Mouse (Mus musculus) adrenal gland, postnatal 36 days (tissue): ENCODE data around the gene Ltb4r1. TPM values are rescaled to one million over a fixed set of nuclear protein-coding genes. Genes with fewer than 3 reads are reported as not detected.

ENCODE experiments used
- DNase-seq, 2 experiments: peaks; one replicate each; pipeline ENCODE4 v3.0.0; 2021; ENCODE audit warnings: mixed read lengths in 1 of 2
- long read RNA-seq, 2 experiments: library from polyadenylated mRNA; stranded (forward); transcript quantifications; one replicate each; pipeline ENCODE4 v2.0.0; 2021; ENCODE audit warnings: borderline sequencing depth in 2 of 2
- total RNA-seq, 2 experiments: library from RNA; stranded (reverse); gene quantifications; 2 replicates each; pipeline ENCODE4 v1.2.3; 2021

Ltb4r1 gene
- under 1 TPM; 0.66 to 0.79 TPM for total RNA-seq
- long read RNA-seq, experiment 1, partial matches to known transcripts: 0 of 4 reads
- long read RNA-seq, experiment 1, other reads (novel, unspliced or antisense): 3 of 4 reads
- long read RNA-seq, experiment 2, partial matches to known transcripts: 0 of 1 reads
- long read RNA-seq, experiment 2, other reads (novel, unspliced or antisense): 1 of 1 reads

DNA sequence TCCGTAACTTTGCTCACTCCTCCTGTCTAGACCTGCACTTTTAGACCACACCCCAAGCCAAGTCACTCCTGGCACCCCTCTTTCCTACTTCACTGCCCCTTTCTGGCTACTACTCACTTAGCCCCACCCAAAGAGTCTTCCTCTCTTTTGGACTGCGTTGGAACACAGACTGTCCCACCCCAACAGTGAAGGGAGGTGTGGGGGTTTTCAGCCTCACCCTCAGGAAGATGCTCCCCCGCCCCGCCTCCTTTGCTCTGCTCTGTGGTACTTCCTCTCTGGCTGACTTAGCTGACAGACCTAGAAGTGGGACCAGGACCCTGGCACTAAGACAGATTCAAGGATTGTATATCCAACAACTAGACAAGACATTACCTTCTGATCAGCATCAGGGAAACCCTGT is at the start of gene Ltb4r1:
Ltb4r1 (plus strand) TSS at position 267 of the 400 bp plus-strand sequence.
- no peak for DNase-seq

- no peak for DNase-seq
Measured at GRCm38 (mm10) chr14:55716271-55716670, 49.5 kb upstream of the Ltb4r1 start.

DNA sequence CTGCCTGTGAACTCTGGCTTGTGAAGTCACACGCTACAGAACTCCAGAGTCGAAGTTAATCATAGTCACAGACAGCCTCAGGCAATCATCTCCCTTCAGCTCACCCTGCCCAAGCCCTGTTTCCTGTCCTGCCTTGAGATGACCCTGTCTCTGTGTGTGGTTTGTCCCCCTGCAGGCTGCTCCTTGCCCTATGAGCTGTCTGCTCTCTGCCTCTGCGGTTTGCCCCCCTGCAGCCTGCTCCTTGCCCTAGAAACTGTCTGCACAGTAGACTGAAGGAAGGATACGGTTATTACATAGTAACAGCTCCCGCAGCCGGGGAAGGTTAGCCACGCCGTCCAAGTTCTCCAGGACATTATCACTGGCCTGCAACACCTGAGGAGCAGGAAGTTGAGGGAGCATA is 48.9 kb upstream of the Ltb4r1 start:
- DNase-seq: no peak

- DNase-seq: no peak
Measured at GRCm38 (mm10) chr14:55719737-55720136, 46.0 kb upstream of the Ltb4r1 start.

DNA sequence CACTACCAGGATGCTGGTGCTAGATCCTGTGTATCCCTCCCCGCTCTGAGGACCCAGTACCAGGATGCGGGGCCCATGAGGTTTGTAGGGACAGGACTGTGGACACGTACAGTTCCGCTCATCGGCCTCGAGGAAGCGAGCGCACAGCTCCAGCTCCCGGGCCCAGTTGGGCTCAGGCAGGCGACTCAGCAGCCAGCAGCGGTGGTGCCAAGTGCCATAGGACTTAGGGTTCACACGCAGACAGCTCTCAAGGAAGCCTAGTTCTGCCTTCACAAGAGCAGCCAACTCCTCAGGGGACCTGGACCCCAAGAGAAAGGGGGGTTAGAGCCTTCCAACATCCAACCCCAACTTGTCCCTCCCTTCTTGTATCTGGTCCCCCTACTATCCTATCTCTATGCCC is 45.1 kb upstream of the Ltb4r1 start:
- no peak for DNase-seq

GRCm38 (mm10) chr14:55721076-55721475 is 44.7 kb upstream of the Ltb4r1 start:
- DNase-seq: no peak

DNA sequence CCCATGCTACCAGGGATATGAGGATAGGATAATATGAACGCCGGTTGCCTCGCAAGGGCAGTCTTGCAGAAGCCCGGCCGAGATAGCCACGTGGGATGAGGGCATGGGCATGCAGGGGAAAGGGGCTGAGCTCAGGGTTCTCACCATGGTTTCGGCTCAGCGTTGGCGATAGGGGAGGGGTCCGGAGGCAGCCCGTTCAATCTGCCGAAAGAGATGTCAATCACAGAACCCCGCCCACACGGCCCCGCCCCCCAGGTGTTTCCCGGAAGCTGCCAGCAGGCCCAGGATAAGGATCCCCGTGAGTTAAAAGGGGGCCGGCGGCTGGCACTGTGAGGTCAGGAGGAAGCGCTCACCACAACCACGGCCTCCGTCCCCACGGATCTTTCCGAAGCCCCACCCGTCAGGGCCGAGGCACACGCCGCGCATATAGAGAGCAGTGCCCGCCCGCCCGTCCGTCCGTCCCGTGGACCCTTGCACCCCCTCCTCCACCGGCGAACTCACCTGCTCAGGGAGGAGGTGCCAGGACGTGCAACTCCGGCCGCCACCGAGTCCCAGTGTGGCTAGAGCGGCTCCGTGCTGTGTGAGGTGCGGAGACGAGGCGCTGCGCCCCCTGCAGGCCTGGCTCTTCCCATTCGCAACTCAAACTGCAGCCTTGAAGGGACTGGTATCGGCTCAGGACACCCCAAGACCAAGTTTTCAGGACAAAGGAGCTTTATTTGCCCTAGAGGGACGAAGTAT is 43.9 kb upstream of the Ltb4r1 start, which contains the start of gene Rabggta:
Rabggta (minus strand) TSS at position 564 of the 738 bp plus-strand sequence.
- peak; percentile 94 to 97 for DNase-seq

GRCm38 (mm10) chr14:55722438-55722945 is 43.3 kb upstream of the Ltb4r1 start:
- no peak for DNase-seq

- no peak for DNase-seq
Measured at GRCm38 (mm10) chr14:55723433-55723832, 42.3 kb upstream of the Ltb4r1 start.

DNA sequence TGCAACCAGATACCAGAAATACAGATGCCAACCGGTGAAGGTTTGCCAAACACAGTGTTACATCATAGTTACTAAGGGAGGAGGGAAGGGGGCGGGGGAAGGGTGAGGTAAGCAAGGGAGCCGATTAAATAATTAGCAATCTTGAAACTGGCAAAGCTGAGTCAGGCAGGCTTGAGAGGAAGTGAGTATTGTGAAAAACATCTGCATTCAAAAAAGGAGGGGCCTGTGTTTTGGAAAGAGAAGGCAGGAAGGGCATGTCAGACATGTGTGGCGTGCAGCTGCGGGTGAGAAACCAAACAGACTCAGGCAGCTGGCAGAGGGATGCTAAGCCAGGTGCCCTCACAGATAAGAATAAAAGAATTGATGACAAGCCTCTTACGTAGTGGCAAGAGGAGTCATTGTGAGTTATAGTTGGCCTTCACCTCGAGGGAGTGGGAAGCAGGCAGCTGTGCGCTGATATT is 41.3 kb upstream of the Ltb4r1 start:
- DNase-seq: peak; percentile 50 to 70

DNA sequence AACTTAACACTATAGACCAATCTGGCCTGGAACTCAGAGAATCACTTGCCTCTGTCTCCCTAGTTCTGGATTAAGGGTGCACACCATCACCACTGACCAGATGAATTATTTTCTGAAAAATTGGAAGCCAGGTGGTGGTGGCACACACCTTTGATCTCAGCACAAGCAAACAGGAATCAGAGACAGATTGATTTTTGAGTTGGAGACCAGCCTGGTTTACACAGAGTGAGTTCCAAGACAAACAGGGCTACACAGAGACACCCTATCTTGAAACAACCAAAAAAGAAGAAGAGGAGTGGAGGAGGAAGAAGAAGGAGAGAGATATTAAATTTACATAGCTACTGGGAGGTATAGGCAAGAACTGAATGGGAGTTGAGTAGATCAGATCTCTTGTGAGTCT is 39.5 kb upstream of the Ltb4r1 start:
- no peak for DNase-seq

- no peak for DNase-seq
Measured at GRCm38 (mm10) chr14:55727889-55728685, 37.7 kb upstream of the Ltb4r1 start.

DNA sequence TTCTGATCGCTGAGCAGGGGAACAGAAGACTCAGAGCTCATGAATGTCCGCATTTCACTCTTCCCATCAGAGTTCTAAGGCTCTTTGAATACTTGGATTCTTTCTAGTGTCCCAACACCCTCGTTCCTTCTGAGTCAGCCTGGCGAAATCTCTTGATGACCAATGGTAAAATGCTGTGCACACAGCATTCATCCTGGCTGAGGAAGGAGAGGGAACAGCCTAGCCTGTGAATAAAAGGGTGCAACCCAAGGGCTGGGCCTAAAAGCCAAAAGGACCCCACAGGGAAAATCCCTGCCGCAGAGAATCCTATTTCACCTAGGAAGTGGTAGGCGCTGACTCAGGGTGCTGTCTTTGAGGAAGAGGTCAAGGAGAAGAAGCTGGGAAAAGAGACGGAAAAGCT is 35.6 kb upstream of the Ltb4r1 start:
- no peak for DNase-seq

GRCm38 (mm10) chr14:55730531-55731032 is 35.2 kb upstream of the Ltb4r1 start:
- DNase-seq: no peak

DNA sequence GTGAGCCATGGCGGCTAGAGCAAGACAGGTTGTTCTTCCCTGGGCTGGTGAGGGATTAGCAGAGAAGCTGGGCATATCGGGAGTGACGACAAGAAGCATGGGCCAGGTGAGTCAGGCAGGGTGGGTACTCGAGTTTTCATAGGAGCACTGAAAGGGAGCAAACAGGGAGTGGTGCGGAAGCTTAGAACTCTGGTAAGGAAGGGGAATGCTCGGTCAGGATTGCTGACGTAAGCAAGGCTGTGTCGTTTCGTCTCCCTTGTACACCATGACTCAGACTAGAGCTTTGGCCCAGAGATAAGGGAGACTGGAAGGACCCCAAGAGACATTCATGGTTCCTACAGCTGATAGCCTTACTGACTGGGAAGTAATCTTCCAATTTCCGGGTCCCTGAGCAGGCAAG is 31.9 kb upstream of the Ltb4r1 start:
- DNase-seq: no peak

DNA sequence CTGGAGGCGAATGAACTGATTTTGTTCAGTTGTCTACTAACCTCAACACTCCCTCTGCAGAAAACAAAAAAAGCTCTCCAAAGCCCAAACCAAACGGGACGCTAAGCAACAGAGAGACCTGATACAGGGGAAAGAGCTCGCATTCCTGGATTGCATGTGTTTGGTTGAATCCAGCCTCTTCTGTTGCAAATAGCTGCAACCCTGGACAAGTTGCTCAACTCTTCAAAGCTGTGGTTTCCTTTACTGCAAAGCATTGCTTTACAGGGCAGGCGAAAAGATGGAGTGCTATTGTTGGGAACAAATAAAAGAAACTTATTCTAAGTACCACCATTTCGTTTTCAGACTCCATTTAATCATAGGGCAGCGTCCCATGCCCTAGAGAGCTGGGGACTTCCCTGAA is 30.9 kb upstream of the Ltb4r1 start:
- no peak for DNase-seq

GRCm38 (mm10) chr14:55735334-55735733 is 30.4 kb upstream of the Ltb4r1 start:
- DNase-seq: no peak

- no peak for DNase-seq
Measured at GRCm38 (mm10) chr14:55735758-55736157, 30.0 kb upstream of the Ltb4r1 start.

- DNase-seq: no peak
Measured at GRCm38 (mm10) chr14:55737086-55737687, 28.6 kb upstream of the Ltb4r1 start.

- DNase-seq: peak; percentile 87 to 90
Measured at GRCm38 (mm10) chr14:55743711-55744110, 22.1 kb upstream of the Ltb4r1 start.

DNA sequence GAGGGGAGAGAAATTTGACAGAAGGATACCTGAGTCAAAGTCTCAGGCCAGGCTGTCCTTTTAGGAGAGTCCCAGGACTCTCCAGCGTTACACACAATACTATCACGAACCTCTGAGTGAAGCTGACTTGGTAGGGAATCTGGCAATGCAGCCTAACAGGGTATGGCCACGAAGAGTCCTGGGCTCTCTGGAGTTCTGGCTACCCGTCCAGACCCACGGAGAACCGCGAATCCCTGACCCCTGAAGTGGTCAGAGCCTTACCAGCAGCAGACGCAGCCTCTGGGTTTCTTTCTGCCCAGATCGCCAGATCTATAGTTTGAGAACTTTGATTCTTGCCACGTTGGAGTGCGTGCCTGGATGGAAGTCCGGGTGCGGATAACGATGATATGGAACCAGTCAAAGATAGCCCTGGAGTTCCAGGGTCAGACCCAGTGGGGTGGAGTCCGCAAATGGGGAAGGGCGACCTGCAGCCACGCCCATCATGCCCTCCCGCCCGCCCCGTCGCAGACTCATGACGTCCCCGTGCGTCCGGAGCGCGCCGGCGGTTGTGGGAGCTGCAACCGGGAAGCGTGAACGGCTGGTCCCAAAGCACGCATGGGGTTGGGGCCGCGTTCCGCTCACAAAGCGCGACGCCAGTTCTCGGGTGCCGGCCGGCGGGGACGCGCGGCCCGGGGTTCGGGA is 20.4 kb upstream of the Ltb4r1 start, which contains the start of the genes Dhrs1 and Nop9:
Dhrs1 (minus strand) TSS at position 511 of the 681 bp plus-strand sequence.
Nop9 (plus strand) TSS at position 514 of the 681 bp plus-strand sequence.
- peak; percentile 92 to 93 for DNase-seq
